Mouse (Mus musculus) liver, embryonic 14.5 days (tissue): ENCODE measurements at regions not wholly inside any gene's neighbourhood (a gene's known extent, or its start where the extent isn't known, plus 50 kb on each side); places are given as distances from the start of the nearest gene placed in this dataset.

Experiments used
- CTCF ChIP-seq: IDR thresholded peaks from 2 replicates; pipeline ENCODE4 v1.5.1; 2016; ENCODE audit warnings: antibody characterized with exemption, low read depth, control low read depth
- EP300 ChIP-seq: IDR thresholded peaks from 2 replicates; pipeline ENCODE4 v1.6.1; 2016; ENCODE audit warnings: antibody characterized with exemption, low read depth

GRCm38 (mm10) chr1:34988225-34988624 is 138.4 kb downstream of the Plekhb2 start:
- TF ChIP-seq CTCF: no peak
- TF ChIP-seq EP300: no peak
